Mouse (Mus musculus): Measurements from ENCODE around the gene Cypt15. TPM values are rescaled to one million over a fixed set of nuclear protein-coding genes. Genes with fewer than 3 reads are reported as not detected.
"Not testable (repeated sequence)": the region's sequence is repeated elsewhere in the genome, so short reads cannot be mapped to it uniquely, and the experiment has no call there.

Cypt15 gene
- not detected in 2 replicates for polyA plus RNA-seq (2012; rRNA removed)

GRCm38 (mm10) chrX:39345967-39346366, at the start of gene Cypt15:
TSS of gene Cypt15 (plus strand) at chrX:39346267.
- not testable (repeated sequence) for H3K4me3 ChIP-seq (ENCODE audit: extremely low read depth, insufficient read depth, insufficient read length); DNase-seq (ENCODE audit: low read depth in 1 of 2, low spot score in 2 of 2); H3K27me3 ChIP-seq (ENCODE audit: control insufficient read depth, insufficient read depth, low read length); H3K36me3 ChIP-seq (ENCODE audit: control insufficient read depth, insufficient read depth, low read length); H3K27ac ChIP-seq (ENCODE audit: insufficient read depth, low read length); H3K4me1 ChIP-seq (ENCODE audit: control insufficient read depth, insufficient read depth, insufficient read length)
- WGBS, result 85% methylated on average over 1 of the region's 1 CpGs

GRCm38 (mm10) chrX:39370932-39371331, 24.9 kb downstream of the Cypt15 start:
- H3K27me3 ChIP-seq (ENCODE audit: control insufficient read depth, insufficient read depth, low read length), result no peaks in the 10 kb centered on the region
- no peak for TF ChIP-seq CTCF (IDR thresholded peaks at IDR 0.05; ENCODE audit: extremely low read depth, insufficient read depth, insufficient read length, insufficient replicate concordance)
- no peak for TF ChIP-seq POLR2A (IDR thresholded peaks at IDR 0.05; ENCODE audit: low read depth, low read length)
- WGBS, result 65% methylated on average over 2 of the region's 2 CpGs
- H3K4me3 ChIP-seq (ENCODE audit: extremely low read depth, insufficient read depth, insufficient read length), result no peak overlapping the region
- no peaks in the 10 kb centered on the region for H3K4me1 ChIP-seq (ENCODE audit: control insufficient read depth, insufficient read depth, insufficient read length)
- no peak for DNase-seq (ENCODE audit: low read depth in 1 of 2, low spot score in 2 of 2)
- no peaks in the 10 kb centered on the region for H3K36me3 ChIP-seq (ENCODE audit: control insufficient read depth, insufficient read depth, low read length)
- no peak overlapping the region for H3K27ac ChIP-seq (ENCODE audit: insufficient read depth, low read length)

- Histone ChIP-seq H3K4me3 (ENCODE audit: extremely low read depth, insufficient read depth, insufficient read length) (no peak overlapping the region), H3K4me1 (ENCODE audit: control insufficient read depth, insufficient read depth, insufficient read length) (no peaks in the 10 kb centered on the region), H3K27me3 (ENCODE audit: control insufficient read depth, insufficient read depth, low read length) (no peaks in the 10 kb centered on the region), H3K36me3 (ENCODE audit: control insufficient read depth, insufficient read depth, low read length) (no peaks in the 10 kb centered on the region), H3K27ac (ENCODE audit: insufficient read depth, low read length) (no peak overlapping the region)
- no peak for DNase-seq (ENCODE audit: low read depth in 1 of 2, low spot score in 2 of 2)
- WGBS, result 45% methylated on average over 2 of the region's 2 CpGs
- no peak for TF ChIP-seq POLR2A (IDR thresholded peaks at IDR 0.05; ENCODE audit: low read depth, low read length)
- TF ChIP-seq CTCF (IDR thresholded peaks at IDR 0.05; ENCODE audit: extremely low read depth, insufficient read depth, insufficient read length, insufficient replicate concordance), result no peak
Measured at GRCm38 (mm10) chrX:39378830-39379229, 32.8 kb downstream of the Cypt15 start.

- Histone ChIP-seq H3K27me3 (ENCODE audit: control insufficient read depth, insufficient read depth, low read length) (no peaks in the 10 kb centered on the region), H3K27ac (ENCODE audit: insufficient read depth, low read length) (no peak overlapping the region), H3K36me3 (ENCODE audit: control insufficient read depth, insufficient read depth, low read length) (no peaks in the 10 kb centered on the region), H3K4me3 (ENCODE audit: extremely low read depth, insufficient read depth, insufficient read length) (no peak overlapping the region), H3K4me1 (ENCODE audit: control insufficient read depth, insufficient read depth, insufficient read length) (no peaks in the 10 kb centered on the region)
- no peak for TF ChIP-seq POLR2A (IDR thresholded peaks at IDR 0.05; ENCODE audit: low read depth, low read length)
- TF ChIP-seq CTCF (IDR thresholded peaks at IDR 0.05; ENCODE audit: extremely low read depth, insufficient read depth, insufficient read length, insufficient replicate concordance), result no peak
- WGBS, result 61% methylated on average over 2 of the region's 2 CpGs
- no peak for DNase-seq (ENCODE audit: low read depth in 1 of 2, low spot score in 2 of 2)
Measured at GRCm38 (mm10) chrX:39383806-39384205, 37.7 kb downstream of the Cypt15 start.

Data from spleen, adult 2 months (tissue).